Mouse (Mus musculus): ENCODE results near the gene Gba.
"Not testable (repeated sequence)": the region's sequence is repeated elsewhere in the genome, so short reads cannot be mapped to it uniquely, and the experiment has no call there.

The Gba gene

GRCm38 (mm10) chr3:89202253-89203141, at the start of gene Gba:
Gene Gba, plus strand, starts transcription at chr3:89202928.
- DNase-seq (ENCODE audit: low spot score in 2 of 2), result peak; percentile 91 to 93

- DNase-seq (ENCODE audit: low spot score in 2 of 2), result no peak
Observed at GRCm38 (mm10) chr3:89156951-89157350, 45.8 kb upstream of the Gba start.

- DNase-seq (ENCODE audit: low spot score in 2 of 2), result peak; percentile 36 to 47
Observed at GRCm38 (mm10) chr3:89158651-89159050, 44.1 kb upstream of the Gba start.

- peak in 1 of 2 experiments; percentile 21 for DNase-seq (ENCODE audit: low spot score in 2 of 2)
Observed at GRCm38 (mm10) chr3:89159211-89159610, 43.5 kb upstream of the Gba start.

GRCm38 (mm10) chr3:89159616-89160344, 42.9 kb upstream of the Gba start, which contains the start of gene Hcn3:
Gene Hcn3, minus strand, starts transcription at chr3:89160196.
- DNase-seq (ENCODE audit: low spot score in 2 of 2), result peak; percentile 34 to 37

- DNase-seq (ENCODE audit: low spot score in 2 of 2), result not testable (repeated sequence)
Observed at GRCm38 (mm10) chr3:89161207-89161606, 41.5 kb upstream of the Gba start.

GRCm38 (mm10) chr3:89161786-89162185, 40.9 kb upstream of the Gba start:
- DNase-seq (ENCODE audit: low spot score in 2 of 2), result no peak

GRCm38 (mm10) chr3:89163123-89163522, 39.6 kb upstream of the Gba start:
- no peak for DNase-seq (ENCODE audit: low spot score in 2 of 2)

- no peak for DNase-seq (ENCODE audit: low spot score in 2 of 2)
Observed at GRCm38 (mm10) chr3:89163643-89164245, 39.0 kb upstream of the Gba start.

GRCm38 (mm10) chr3:89164506-89165267, 38.0 kb upstream of the Gba start, which contains the start of gene Clk2:
Gene Clk2, plus strand, starts transcription at chr3:89164795.
- peak; percentile 92 to 95 for DNase-seq (ENCODE audit: low spot score in 2 of 2)

- DNase-seq (ENCODE audit: low spot score in 2 of 2), result no peak
Observed at GRCm38 (mm10) chr3:89165268-89165870, 37.4 kb upstream of the Gba start.

GRCm38 (mm10) chr3:89166945-89167344, 35.8 kb upstream of the Gba start:
- DNase-seq (ENCODE audit: low spot score in 2 of 2), result no peak

GRCm38 (mm10) chr3:89174844-89175243, 27.9 kb upstream of the Gba start:
- no peak for DNase-seq (ENCODE audit: low spot score in 2 of 2)

GRCm38 (mm10) chr3:89175544-89175943, 27.2 kb upstream of the Gba start:
- no peak for DNase-seq (ENCODE audit: low spot score in 2 of 2)

GRCm38 (mm10) chr3:89176421-89176820, 26.3 kb upstream of the Gba start:
- no peak for DNase-seq (ENCODE audit: low spot score in 2 of 2)

GRCm38 (mm10) chr3:89177242-89178106, 25.3 kb upstream of the Gba start, which contains the start of gene Scamp3:
Gene Scamp3, plus strand, starts transcription at chr3:89177473.
- peak; percentile 90 to 91 for DNase-seq (ENCODE audit: low spot score in 2 of 2)

- no peak for DNase-seq (ENCODE audit: low spot score in 2 of 2)
Observed at GRCm38 (mm10) chr3:89178107-89178385, 24.7 kb upstream of the Gba start.

- no peak for DNase-seq (ENCODE audit: low spot score in 2 of 2)
Observed at GRCm38 (mm10) chr3:89179056-89179455, 23.7 kb upstream of the Gba start.

- DNase-seq (ENCODE audit: low spot score in 2 of 2), result no peak
Observed at GRCm38 (mm10) chr3:89181749-89182500, 20.8 kb upstream of the Gba start.
